Mouse (Mus musculus): Measurements from ENCODE around the gene Zfp213.

- no peak for TF ChIP-seq GATA1 (IDR thresholded peaks at IDR 0.05; ENCODE audit: borderline replicate concordance, low read length)
- no peak for TF ChIP-seq FLI1 (IDR thresholded peaks at IDR 0.05; ENCODE audit: low read length)
Measured at GRCm38 (mm10) chr17:23592926-23593300, 28.9 kb upstream of the Zfp213 start.

Measured in megakaryocyte, embryonic 14.5 days (primary cell).